Mouse (Mus musculus): ENCODE measurements at regions not wholly inside any gene's neighbourhood (a gene's known extent, or its start where the extent isn't known, plus 50 kb on each side); places are given as distances from the start of the nearest gene placed in this dataset.

GRCm38 (mm10) chr12:25250881-25251280 lies 153.9 kb upstream of the Id2 start:
- Histone ChIP-seq H3K9me3 (peaks cover 13% of the 10 kb centered on the region), H3K4me3 (replicated peaks) (no peak overlapping the region), H3K36me3 (replicated peaks; ENCODE audit: low read length) (peaks cover 12% of the 10 kb centered on the region), H3K27me3 (replicated peaks) (peaks cover 9% of the 10 kb centered on the region), H3K4me1 (peaks cover 46% of the 10 kb centered on the region)
- no peak for TF ChIP-seq GATA1 (IDR thresholded peaks at IDR 0.05; ENCODE audit: borderline replicate concordance, low read length)
- no peak for TF ChIP-seq FLI1 (IDR thresholded peaks at IDR 0.05; ENCODE audit: low read length)

DNA sequence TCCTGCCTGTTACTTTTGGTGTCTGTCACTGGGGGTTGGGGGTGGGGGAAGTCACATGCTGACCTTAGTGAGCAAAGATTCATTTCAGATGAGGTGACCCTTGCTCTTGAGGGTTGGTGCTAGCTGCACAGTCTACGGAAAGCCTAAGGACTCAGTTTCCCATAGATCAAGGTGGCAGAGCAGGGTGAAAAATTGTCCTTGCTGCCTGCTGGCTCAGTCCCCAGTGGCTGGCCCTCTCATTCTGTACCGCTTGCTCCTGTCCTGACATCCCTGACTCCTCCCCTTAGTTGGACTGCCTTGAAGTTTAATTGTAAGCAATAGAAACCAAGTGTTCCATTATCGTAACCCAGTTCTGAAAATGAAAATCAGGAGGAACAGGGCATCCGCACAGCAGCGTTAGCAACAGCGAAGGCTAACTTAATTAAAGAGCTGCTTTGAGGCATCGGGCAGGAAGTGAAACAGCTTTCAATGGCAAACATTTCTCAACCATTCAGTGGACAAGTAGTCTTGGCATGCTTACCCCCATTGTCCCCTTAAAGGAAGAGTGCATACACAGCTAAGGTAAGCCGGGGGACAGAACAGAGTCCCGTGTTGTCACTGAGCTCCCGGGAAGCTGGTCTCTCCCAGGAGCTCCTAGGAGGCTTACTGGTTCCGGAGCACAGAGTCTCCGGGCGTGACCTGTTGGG lies 151.9 kb upstream of the Id2 start:
- TF ChIP-seq FLI1 (IDR thresholded peaks at IDR 0.05; ENCODE audit: low read length) = no peak
- no peak for TF ChIP-seq GATA1 (IDR thresholded peaks at IDR 0.05; ENCODE audit: borderline replicate concordance, low read length)
- Histone ChIP-seq H3K9me3 (peaks cover 13% of the 10 kb centered on the region), H3K27me3 (replicated peaks) (peaks cover 9% of the 10 kb centered on the region)

GRCm38 (mm10) chr12:25246566-25246965 lies 149.6 kb upstream of the Id2 start:
- TF ChIP-seq GATA1 (IDR thresholded peaks at IDR 0.05; ENCODE audit: borderline replicate concordance, low read length) (no peak), FLI1 (IDR thresholded peaks at IDR 0.05; ENCODE audit: low read length) (no peak)
- Histone ChIP-seq H3K4me3 (replicated peaks) (no peak overlapping the region), H3K27me3 (replicated peaks) (peaks cover 11% of the 10 kb centered on the region), H3K9me3 (no peaks in the 10 kb centered on the region), H3K36me3 (replicated peaks; ENCODE audit: low read length) (no peaks in the 10 kb centered on the region), H3K4me1 (peaks cover 14% of the 10 kb centered on the region)

More for the DNA sequence above, 151.9 kb upstream of the Id2 start:
- Histone ChIP-seq H3K36me3 (replicated peaks; ENCODE audit: low read length) (peaks cover 12% of the 10 kb centered on the region), H3K4me3 (replicated peaks) (no peak overlapping the region), H3K4me1 (peaks cover 28% of the 10 kb centered on the region)

DNA sequence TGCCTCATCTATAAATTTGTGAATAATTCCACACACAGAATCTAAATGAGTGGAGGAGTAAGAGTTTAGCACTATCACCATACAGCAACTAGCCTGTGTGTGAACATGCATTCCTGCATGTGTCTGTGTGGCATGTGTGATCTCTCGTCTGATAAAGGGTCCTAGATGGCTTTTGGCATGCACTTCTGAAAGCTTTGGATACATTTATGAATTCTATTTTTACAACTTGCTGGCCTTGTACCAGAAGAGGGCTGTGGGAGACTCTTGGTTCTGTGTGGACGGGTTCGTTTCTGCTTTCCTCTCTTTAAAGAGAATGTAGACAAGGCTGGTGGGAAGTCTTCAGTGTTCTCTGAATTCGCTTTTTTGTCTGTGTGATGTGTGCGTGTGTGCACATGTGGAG lies 148.7 kb upstream of the Id2 start:
- TF ChIP-seq FLI1 (IDR thresholded peaks at IDR 0.05; ENCODE audit: low read length) = no peak
- TF ChIP-seq GATA1 (IDR thresholded peaks at IDR 0.05; ENCODE audit: borderline replicate concordance, low read length) = no peak
- H3K27me3 ChIP-seq (replicated peaks) = peaks cover 11% of the 10 kb centered on the region
- peaks cover 15% of the 10 kb centered on the region for H3K4me1 ChIP-seq
- no peaks in the 10 kb centered on the region for H3K36me3 ChIP-seq (replicated peaks; ENCODE audit: low read length)
- no peak overlapping the region for H3K4me3 ChIP-seq (replicated peaks)
- H3K9me3 ChIP-seq = no peaks in the 10 kb centered on the region

GRCm38 (mm10) chr12:25245251-25245650 lies 148.3 kb upstream of the Id2 start:
- H3K27me3 ChIP-seq (replicated peaks) = peaks cover 11% of the 10 kb centered on the region
- no peak overlapping the region for H3K4me3 ChIP-seq (replicated peaks)
- H3K9me3 ChIP-seq = no peaks in the 10 kb centered on the region
- no peaks in the 10 kb centered on the region for H3K36me3 ChIP-seq (replicated peaks; ENCODE audit: low read length)
- TF ChIP-seq GATA1 (IDR thresholded peaks at IDR 0.05; ENCODE audit: borderline replicate concordance, low read length) = no peak
- peaks cover 19% of the 10 kb centered on the region for H3K4me1 ChIP-seq

DNA sequence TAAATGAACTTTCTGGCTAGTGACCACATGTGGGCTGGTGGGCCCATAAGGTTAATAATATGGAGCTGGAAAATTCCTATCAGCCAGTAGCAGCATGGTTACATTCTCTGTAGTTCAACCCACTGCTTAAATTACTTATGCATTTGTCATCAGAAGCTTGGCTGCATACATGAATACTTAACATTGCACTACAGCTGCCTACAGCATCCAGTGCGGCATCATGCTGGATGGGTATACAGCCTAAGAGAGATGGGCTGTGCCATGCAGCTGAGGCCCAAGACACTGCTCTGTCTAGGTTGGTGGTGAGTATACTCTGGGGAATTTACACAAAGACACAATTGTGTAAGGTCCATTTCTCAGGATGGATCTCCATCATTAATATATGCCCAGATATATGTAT lies 147.7 kb upstream of the Id2 start:
- no peak overlapping the region for H3K4me3 ChIP-seq (replicated peaks)
- H3K9me3 ChIP-seq = no peaks in the 10 kb centered on the region
- H3K36me3 ChIP-seq (replicated peaks; ENCODE audit: low read length) = no peaks in the 10 kb centered on the region
- H3K4me1 ChIP-seq = peaks cover 25% of the 10 kb centered on the region
- TF ChIP-seq FLI1 (IDR thresholded peaks at IDR 0.05; ENCODE audit: low read length) (no peak), GATA1 (IDR thresholded peaks at IDR 0.05; ENCODE audit: borderline replicate concordance, low read length) (no peak)
- peaks cover 11% of the 10 kb centered on the region for H3K27me3 ChIP-seq (replicated peaks)

DNA sequence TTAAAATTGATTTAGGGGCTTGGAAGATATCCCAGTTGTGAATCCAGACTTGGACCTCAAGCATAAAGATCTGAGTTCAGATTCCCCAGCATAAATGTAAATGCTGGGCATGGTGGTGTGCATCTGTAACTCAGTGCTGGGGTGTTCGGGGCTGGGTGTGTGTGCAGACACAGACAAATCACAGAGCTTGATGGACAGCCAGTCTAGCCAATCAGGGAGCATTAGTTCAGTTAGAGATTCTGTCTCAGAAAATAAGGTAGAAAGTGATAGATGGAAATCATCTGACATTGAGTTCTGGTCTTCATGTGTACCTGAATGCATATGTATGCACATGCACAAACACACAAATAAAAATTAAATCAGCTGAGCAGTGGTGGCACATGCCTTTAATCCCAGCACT lies 147.0 kb upstream of the Id2 start:
- TF ChIP-seq GATA1 (IDR thresholded peaks at IDR 0.05; ENCODE audit: borderline replicate concordance, low read length) (no peak), FLI1 (IDR thresholded peaks at IDR 0.05; ENCODE audit: low read length) (no peak)
- Histone ChIP-seq H3K4me1 (peaks cover 26% of the 10 kb centered on the region), H3K27me3 (replicated peaks) (peaks cover 11% of the 10 kb centered on the region), H3K36me3 (replicated peaks; ENCODE audit: low read length) (no peaks in the 10 kb centered on the region), H3K9me3 (no peaks in the 10 kb centered on the region), H3K4me3 (replicated peaks) (no peak overlapping the region)

DNA sequence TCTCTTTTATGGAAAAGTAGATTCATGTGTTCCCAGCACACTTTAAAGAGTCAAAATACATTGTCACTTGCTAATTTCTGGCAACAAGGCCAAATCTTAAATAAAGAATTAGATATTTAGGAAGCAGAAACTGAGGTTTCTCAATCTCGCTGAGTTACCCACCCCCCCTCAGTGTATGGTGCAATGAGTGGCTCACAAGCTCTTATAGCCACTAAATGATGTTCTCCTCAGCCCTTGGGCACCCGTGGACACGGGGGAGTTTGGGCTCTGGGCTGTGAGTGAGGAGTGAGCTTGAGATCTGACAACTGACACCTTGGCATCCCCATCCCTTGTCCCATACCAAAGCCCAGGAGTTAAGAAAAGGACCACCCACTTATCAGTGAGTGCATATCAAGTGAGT lies 145.4 kb upstream of the Id2 start:
- Histone ChIP-seq H3K4me3 (replicated peaks) (no peak overlapping the region), H3K4me1 (peaks cover 25% of the 10 kb centered on the region), H3K27me3 (replicated peaks) (peaks cover 10% of the 10 kb centered on the region), H3K36me3 (replicated peaks; ENCODE audit: low read length) (no peaks in the 10 kb centered on the region), H3K9me3 (no peaks in the 10 kb centered on the region)
- TF ChIP-seq GATA1 (IDR thresholded peaks at IDR 0.05; ENCODE audit: borderline replicate concordance, low read length) = no peak
- TF ChIP-seq FLI1 (IDR thresholded peaks at IDR 0.05; ENCODE audit: low read length) = no peak

DNA sequence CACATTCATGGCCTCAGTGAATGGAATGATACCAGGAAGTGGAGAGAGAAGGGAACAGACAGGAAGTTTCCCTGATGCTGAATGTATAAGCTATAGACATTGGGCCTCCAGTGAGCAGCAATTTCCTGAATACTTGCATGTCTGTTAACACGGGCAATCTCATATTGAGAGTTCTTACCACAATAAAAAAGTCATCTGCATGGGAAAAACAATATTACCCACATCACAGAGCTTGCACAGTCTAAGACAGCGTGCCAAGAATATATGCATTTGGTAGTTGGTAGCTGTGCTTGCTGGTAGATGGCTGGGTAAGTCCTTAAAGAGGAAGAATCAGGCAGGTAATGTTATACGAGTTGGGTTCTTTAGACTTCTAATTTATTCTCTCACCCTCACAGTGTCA lies 144.7 kb upstream of the Id2 start:
- no peaks in the 10 kb centered on the region for H3K36me3 ChIP-seq (replicated peaks; ENCODE audit: low read length)
- H3K4me1 ChIP-seq = peaks cover 25% of the 10 kb centered on the region
- TF ChIP-seq FLI1 (IDR thresholded peaks at IDR 0.05; ENCODE audit: low read length) (no peak), GATA1 (IDR thresholded peaks at IDR 0.05; ENCODE audit: borderline replicate concordance, low read length) (no peak)
- H3K9me3 ChIP-seq = no peaks in the 10 kb centered on the region
- no peak overlapping the region for H3K4me3 ChIP-seq (replicated peaks)
- peaks cover 11% of the 10 kb centered on the region for H3K27me3 ChIP-seq (replicated peaks)

- Histone ChIP-seq H3K4me3 (replicated peaks) (no peak overlapping the region), H3K9me3 (no peaks in the 10 kb centered on the region), H3K4me1 (peaks cover 23% of the 10 kb centered on the region), H3K36me3 (replicated peaks; ENCODE audit: low read length) (no peaks in the 10 kb centered on the region), H3K27me3 (replicated peaks) (peaks cover 7% of the 10 kb centered on the region)
- TF ChIP-seq GATA1 (IDR thresholded peaks at IDR 0.05; ENCODE audit: borderline replicate concordance, low read length) (no peak), FLI1 (IDR thresholded peaks at IDR 0.05; ENCODE audit: low read length) (no peak)
Measured at GRCm38 (mm10) chr12:25240796-25241195, 143.9 kb upstream of the Id2 start.

Data from megakaryocyte, embryonic 14.5 days (primary cell).